Mouse (Mus musculus) activated CD4-positive, CD25-positive, alpha-beta regulatory T cell, adult 4 months (primary cell): ENCODE results near the gene Arhgap4. TPM values are rescaled to one million over a fixed set of nuclear protein-coding genes. Genes with fewer than 3 reads are reported as not detected.

ENCODE experiments used
- polyA plus RNA-seq, 2 experiments: library from polyadenylated mRNA; unstranded; fragments of 100-300 nt; shearing (Covaris generic); gene quantifications; one replicate each; pipeline ENCODE4 v1.2.1; 2017

Arhgap4 gene
- polyA plus RNA-seq, 2 experiments from 2014 or later: 116 to 144 TPM

Other genes with a start within 250 kb of the Arhgap4 start
- under 1 TPM; 0.36 to 0.61 TPM for gene Slc6a8, start 248.7 kb downstream of the Arhgap4 start, polyA plus RNA-seq
- 100 to 1,000 TPM; 270 to 336 TPM for gene Bcap31, start 205.7 kb downstream of the Arhgap4 start, polyA plus RNA-seq
- gene Abcd1, start 205.3 kb downstream of the Arhgap4 start, polyA plus RNA-seq: 10 to 100 TPM; 22.3 to 34.1 TPM
- gene Plxnb3, start 164.8 kb downstream of the Arhgap4 start, polyA plus RNA-seq: not detected
- gene Srpk3, start 147.5 kb downstream of the Arhgap4 start, polyA plus RNA-seq: 1 to 10 TPM in 1 of 2 experiments, not detected in 1; 1.7 TPM
- 100 to 1,000 TPM; 167 to 173 TPM for gene Idh3g, start 135.0 kb downstream of the Arhgap4 start, polyA plus RNA-seq
- gene Ssr4, start 134.8 kb downstream of the Arhgap4 start, polyA plus RNA-seq: 100 to 1,000 TPM; 233 to 244 TPM
- gene Pdzd4, start 96.9 kb downstream of the Arhgap4 start, polyA plus RNA-seq: under 1 TPM; 0.11 to 0.13 TPM
- 1 to 10 TPM; 1.8 to 2.7 TPM for gene Avpr2, start 29.8 kb downstream of the Arhgap4 start, polyA plus RNA-seq
- gene L1cam, start 25.8 kb downstream of the Arhgap4 start, polyA plus RNA-seq: 1 to 10 TPM; 8.8 to 9.8 TPM
- gene Naa10, start 74 bp upstream of the Arhgap4 start, polyA plus RNA-seq: 100 to 1,000 TPM; 185 to 192 TPM
- 1 to 10 TPM; 5.2 to 5.8 TPM for gene Renbp, start 9.0 kb upstream of the Arhgap4 start, polyA plus RNA-seq
- gene Hcfc1, start 44.5 kb upstream of the Arhgap4 start, polyA plus RNA-seq: 10 to 100 TPM; 26.8 to 36.6 TPM
- gene Irak1, start 102.0 kb upstream of the Arhgap4 start, polyA plus RNA-seq: 10 to 100 TPM; 22.5 to 26.5 TPM
- gene Opn1mw, start 205.6 kb upstream of the Arhgap4 start, polyA plus RNA-seq: not detected
- gene Mecp2, start 213.5 kb upstream of the Arhgap4 start, polyA plus RNA-seq: 10 to 100 TPM; 16.3 to 18.2 TPM
- not detected for gene Tex28, start 246.0 kb upstream of the Arhgap4 start, polyA plus RNA-seq